Mouse (Mus musculus): ENCODE measurements around the gene Ap1b1.

- no peak for TF ChIP-seq CTCF (IDR thresholded peaks at IDR 0.05; ENCODE audit: insufficient read depth, low read length)
- TF ChIP-seq POLR2A (IDR thresholded peaks at IDR 0.05; ENCODE audit: borderline replicate concordance, extremely low read depth, low read depth, low read length): no peak
Measured at GRCm38 (mm10) chr11:5057064-5057463, 70.4 kb downstream of the Ap1b1 start.

All from lung, adult 2 months (tissue).